In the genomic region with DNA sequence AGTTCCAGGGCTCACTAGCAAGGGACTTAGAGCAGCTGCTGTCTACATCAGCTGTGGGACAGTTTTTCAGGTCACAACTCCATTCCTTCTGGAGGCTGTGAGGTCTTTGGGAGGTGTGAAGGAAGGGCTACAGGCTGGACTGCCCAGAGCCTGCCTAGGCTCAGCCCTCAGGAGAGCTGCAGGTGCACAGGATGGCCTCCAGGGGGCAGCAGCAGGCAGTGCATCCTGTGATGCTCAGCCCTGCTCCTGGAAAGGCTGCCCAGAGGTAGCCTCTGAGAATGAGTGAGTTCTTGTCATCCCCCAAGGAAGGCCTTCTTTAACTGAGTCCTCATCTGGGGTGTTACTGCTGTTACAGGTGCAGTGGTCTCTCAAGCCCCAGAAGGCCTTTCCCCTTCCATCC, we compare ENCODE assay signal across 9 mouse cellular contexts. TPM values are rescaled to one million over a fixed set of nuclear protein-coding genes. Genes with fewer than 3 reads are reported as not detected.
DNase-seq lines count a peak whose midpoint lies in the region; ATAC-seq and TF ChIP-seq lines count a peak whose summit lies in the region.
"Had no signal": no experiment of that assay in that cellular context is flagged by ENCODE, and none has a peak within 500 bp of the region (broad histone marks: within the 10 kb centered on the region; RNA-seq: fewer than 3 reads in every experiment).

No protein-coding gene starts in this region.

- no peak for TF ChIP-seq POLR2A in cerebellum, adult 2 months (IDR thresholded peaks at IDR 0.05; ENCODE audit: borderline replicate concordance, insufficient read depth, low read length)

- DNase-seq in Muller cell, postnatal 12 days (ENCODE audit: inconsistent ontology term), result peak; percentile 37
- DNase-seq in cerebellum, adult 2 months, result peak; percentile 84 to 91
- DNase-seq in forebrain, postnatal 0 days, result peak; percentile 86
- peak; percentile 67 to 78 for DNase-seq in layer of hippocampus, postnatal 36 days
- DNase-seq in lung, postnatal 4 days, result peak; percentile 79 to 81
- DNase-seq in retina, postnatal 7 days (ENCODE audit: low read depth, low spot score), result peak; percentile 61
- peak; percentile 85 for DNase-seq in thymus, postnatal 4 days

- peak; percentile 87 for ATAC-seq in forebrain, postnatal 0 days
- peak; percentile 72 for ATAC-seq in hindbrain, embryonic 13.5 days (ENCODE audit: low FRiP score)

- TF ChIP-seq CTCF in cerebellum, adult 2 months (IDR thresholded peaks at IDR 0.05; ENCODE audit: borderline replicate concordance, insufficient read depth, low read depth, low read length), result peak; percentile 99
- peak; percentile 99 for TF ChIP-seq CTCF in forebrain, postnatal 0 days (IDR thresholded peaks at IDR 0.05; ENCODE audit: low read depth)

- no peak overlapping the region for H3K9ac ChIP-seq in forebrain, postnatal 0 days
- H3K9ac ChIP-seq in hindbrain, embryonic 13.5 days, result no peak overlapping the region
- H3K9ac ChIP-seq: heart, embryonic 13.5 days had no signal

- no peak overlapping the region for H3K27ac ChIP-seq in cerebellum, adult 2 months (ENCODE audit: insufficient read depth, low read length)
- H3K27ac ChIP-seq in forebrain, postnatal 0 days (ENCODE audit: low read depth, low read length), result no peak overlapping the region
- 0 out of 2 replicates have a peak overlapping the region, but pooled peaks have one; percentile 6 for H3K27ac ChIP-seq in hindbrain, embryonic 13.5 days
- H3K27ac ChIP-seq: heart, embryonic 13.5 days had no signal

- peaks cover 59% of the 10 kb centered on the region for H3K36me3 ChIP-seq in forebrain, postnatal 0 days (ENCODE audit: insufficient read depth)
- peaks cover 86% of the 10 kb centered on the region for H3K36me3 ChIP-seq in hindbrain, embryonic 13.5 days

- no peak overlapping the region for H3K4me3 ChIP-seq in cerebellum, adult 2 months (replicated peaks; ENCODE audit: insufficient read depth, low read depth, low read length)
- no peak overlapping the region for H3K4me3 ChIP-seq in forebrain, postnatal 0 days (ENCODE audit: low read depth, low read length)
- no peak overlapping the region for H3K4me3 ChIP-seq in hindbrain, embryonic 13.5 days
- H3K4me3 ChIP-seq: heart, embryonic 13.5 days had no signal

- H3K4me1 ChIP-seq in cerebellum, adult 2 months (ENCODE audit: control insufficient read depth, insufficient read depth, low read length), result peaks cover 25% of the 10 kb centered on the region
- no peaks in the 10 kb centered on the region for H3K4me1 ChIP-seq in forebrain, postnatal 0 days (ENCODE audit: insufficient read depth)
- H3K4me1 ChIP-seq in hindbrain, embryonic 13.5 days (replicated peaks), result peaks cover 14% of the 10 kb centered on the region
- H3K4me1 ChIP-seq: heart, embryonic 13.5 days had no signal

- H3K27me3 ChIP-seq in cerebellum, adult 2 months (ENCODE audit: control insufficient read depth, insufficient read depth, low read length), result no peaks in the 10 kb centered on the region
- no peaks in the 10 kb centered on the region for H3K27me3 ChIP-seq in forebrain, postnatal 0 days (ENCODE audit: insufficient read depth, low read length)
- no peaks in the 10 kb centered on the region for H3K27me3 ChIP-seq in hindbrain, embryonic 13.5 days
- H3K27me3 ChIP-seq: heart, embryonic 13.5 days had no signal

- no peak overlapping the region for H3K4me2 ChIP-seq in forebrain, postnatal 0 days (ENCODE audit: low read depth)
- no peak overlapping the region for H3K4me2 ChIP-seq in hindbrain, embryonic 13.5 days
- H3K4me2 ChIP-seq: heart, embryonic 13.5 days had no signal

- no peaks in the 10 kb centered on the region for H3K9me3 ChIP-seq in forebrain, postnatal 0 days (ENCODE audit: low read length)
- no peaks in the 10 kb centered on the region for H3K9me3 ChIP-seq in hindbrain, embryonic 13.5 days
- H3K9me3 ChIP-seq: heart, embryonic 13.5 days had no signal

RNA-seq across cellular contexts. Expression of a gene that starts 12.5 kb away (rescaled TPM):
- polyA plus RNA-seq in cerebellum, adult 2 months (2012; rRNA removed), result 15.4 and 16.4 TPM in 2 replicates
- total RNA-seq in forebrain, postnatal 0 days (2014; rRNA removed), result 35.6 and 42.8 TPM in 2 replicates
- polyA plus RNA-seq in forebrain, postnatal 0 days (2015; fragmentation: Nextera tagmentation; extraction: Ambion mirVana), result 15.2 and 16.9 TPM in 2 replicates
- 15.5 and 20.9 TPM in 2 replicates for polyA plus RNA-seq in hindbrain, embryonic 13.5 days (2015; fragmentation: Nextera tagmentation; extraction: Ambion mirVana)
- total RNA-seq in layer of hippocampus, postnatal 36 days (2021), result 10 to 100 TPM; 29.7 to 32.4 TPM

RNA-seq across cellular contexts. Expression of a gene that starts 43.9 kb away (rescaled TPM):
- 200 and 249 TPM in 2 replicates for polyA plus RNA-seq in cerebellum, adult 2 months (2012; rRNA removed)
- 10.0 and 14.2 TPM in 2 replicates for total RNA-seq in forebrain, postnatal 0 days (2014; rRNA removed)
- polyA plus RNA-seq in forebrain, postnatal 0 days (2015; fragmentation: Nextera tagmentation; extraction: Ambion mirVana), result 5.1 and 6.9 TPM in 2 replicates
- polyA plus RNA-seq in hindbrain, embryonic 13.5 days (2015; fragmentation: Nextera tagmentation; extraction: Ambion mirVana), result 12.6 and 15.2 TPM in 2 replicates
- 100 to 1,000 TPM; 452 to 470 TPM for total RNA-seq in layer of hippocampus, postnatal 36 days (2021)

Comparison
In these comparisons a context has a peak if more than half of its experiments do, and no peak if none do; other contexts are left out.
1. DNase-seq: peak in every context shown above with its lines; median percentile 88 in cerebellum, adult 2 months; 86 in forebrain, postnatal 0 days; 85 in thymus, postnatal 4 days; 80 in lung, postnatal 4 days; 72 in layer of hippocampus, postnatal 36 days; 61 in retina, postnatal 7 days; 37 in Muller cell, postnatal 12 days.
2. RNA of a gene that starts 43.9 kb away (polyA plus RNA-seq): 200 to 249 TPM in cerebellum, adult 2 months; 12.6 to 15.2 TPM in hindbrain, embryonic 13.5 days and 5.1 to 6.9 TPM in forebrain, postnatal 0 days; every median in the first group is over 10 times any median in the second.